Mouse (Mus musculus): Measurements from ENCODE around the gene Ppp2r2c. TPM values are rescaled to one million over a fixed set of nuclear protein-coding genes. Genes with fewer than 3 reads are reported as not detected.

Gene Ppp2r2c
- polyA plus RNA-seq, 1 experiment from 2014 or later = 0.24 TPM

DNA sequence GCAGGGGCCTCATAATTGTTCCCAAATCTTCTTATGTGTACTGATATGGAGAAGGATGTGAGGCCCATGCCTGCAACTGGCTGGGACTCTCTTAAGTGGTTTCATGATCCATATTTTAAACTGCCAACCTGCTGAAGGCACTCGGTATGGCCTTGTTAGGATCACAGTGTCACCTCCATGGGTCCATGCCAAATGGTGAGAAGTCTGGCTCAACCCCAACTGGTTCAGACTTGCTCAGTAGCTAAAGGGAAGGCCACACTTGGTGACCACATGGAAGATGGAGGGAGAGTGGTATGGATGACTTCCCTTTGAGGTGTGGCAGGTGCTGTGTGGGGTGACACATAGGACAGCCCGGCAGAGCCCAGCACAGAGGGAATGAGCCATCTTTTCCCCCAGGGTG, 9.3 kb downstream of the Ppp2r2c start:
- peaks cover 6% of the 10 kb centered on the region for H3K27me3 ChIP-seq (ENCODE audit: control insufficient read depth, insufficient read depth, low read length)

GRCm38 (mm10) chr5:36878801-36879200, 10.5 kb downstream of the Ppp2r2c start:
- H3K27me3 ChIP-seq (ENCODE audit: control insufficient read depth, insufficient read depth, low read length) = peaks cover 3% of the 10 kb centered on the region
- ATAC-seq (ENCODE audit: insufficient number of reproducible peaks, low FRiP score, low TSS enrichment, low read depth) (no peak), DNase-seq (ENCODE audit: low spot score) (no peak)
- no peak overlapping the region for H3K4me3 ChIP-seq (ENCODE audit: low read depth, low read length)
- H3K27ac ChIP-seq (replicated peaks; ENCODE audit: low read depth, low read length) = no peak overlapping the region
- H3K36me3 ChIP-seq (ENCODE audit: control insufficient read depth, insufficient read depth, low read length) = no peaks in the 10 kb centered on the region
- no peak overlapping the region for H3K4me2 ChIP-seq (ENCODE audit: low read depth, severe bottlenecking)
- WGBS = 83% methylated on average over 4 of the region's 4 CpGs
- H3K9me3 ChIP-seq (ENCODE audit: control insufficient read depth, low read length) = no peaks in the 10 kb centered on the region
- H3K4me1 ChIP-seq (ENCODE audit: control insufficient read depth, insufficient read depth, low read length) = no peaks in the 10 kb centered on the region
- no peak overlapping the region for H3K9ac ChIP-seq (ENCODE audit: low read length)

More for the DNA sequence above, 9.3 kb downstream of the Ppp2r2c start:
- Histone ChIP-seq H3K4me1 (ENCODE audit: control insufficient read depth, insufficient read depth, low read length) (no peaks in the 10 kb centered on the region), H3K9ac (ENCODE audit: low read length) (no peak overlapping the region), H3K4me3 (ENCODE audit: low read depth, low read length) (no peak overlapping the region), H3K9me3 (ENCODE audit: control insufficient read depth, low read length) (no peaks in the 10 kb centered on the region), H3K36me3 (ENCODE audit: control insufficient read depth, insufficient read depth, low read length) (no peaks in the 10 kb centered on the region), H3K4me2 (ENCODE audit: low read depth, severe bottlenecking) (no peak overlapping the region), H3K27ac (replicated peaks; ENCODE audit: low read depth, low read length) (no peak overlapping the region)
- 77% methylated on average over 2 of the region's 2 CpGs for WGBS
- ATAC-seq (ENCODE audit: insufficient number of reproducible peaks, low FRiP score, low TSS enrichment, low read depth) (no peak), DNase-seq (ENCODE audit: low spot score) (no peak)

- no peaks in the 10 kb centered on the region; the same call in none of the 2 replicates for H3K27me3 ChIP-seq (ENCODE audit: control insufficient read depth, insufficient read depth, low read length)
- DNase-seq (ENCODE audit: low spot score) (no peak), ATAC-seq (ENCODE audit: insufficient number of reproducible peaks, low FRiP score, low TSS enrichment, low read depth) (no peak)
- H3K9ac ChIP-seq (ENCODE audit: low read length) = no peak overlapping the region
- no peak overlapping the region for H3K27ac ChIP-seq (replicated peaks; ENCODE audit: low read depth, low read length)
- H3K36me3 ChIP-seq (ENCODE audit: control insufficient read depth, insufficient read depth, low read length) = no peaks in the 10 kb centered on the region
- no peaks in the 10 kb centered on the region for H3K4me1 ChIP-seq (ENCODE audit: control insufficient read depth, insufficient read depth, low read length)
- H3K4me2 ChIP-seq (ENCODE audit: low read depth, severe bottlenecking) = no peak overlapping the region
- no peaks in the 10 kb centered on the region for H3K9me3 ChIP-seq (ENCODE audit: control insufficient read depth, low read length)
- H3K4me3 ChIP-seq (ENCODE audit: low read depth, low read length) = no peak overlapping the region
- 95% methylated on average over 5 of the region's 5 CpGs for WGBS
These were observed 12.3 kb downstream of the Ppp2r2c start for GRCm38 (mm10) chr5:36880622-36881021.

GRCm38 (mm10) chr5:36883516-36883915, 15.2 kb downstream of the Ppp2r2c start:
- no peaks in the 10 kb centered on the region; the same call in 1 of the 2 replicates for H3K4me1 ChIP-seq (ENCODE audit: control insufficient read depth, insufficient read depth, low read length)
- DNase-seq (ENCODE audit: low spot score) = no peak
- no peaks in the 10 kb centered on the region; the same call in 1 of the 2 replicates for H3K27me3 ChIP-seq (ENCODE audit: control insufficient read depth, insufficient read depth, low read length)

GRCm38 (mm10) chr5:36885067-36885466, 16.8 kb downstream of the Ppp2r2c start:
- no peak overlapping the region for H3K27ac ChIP-seq (replicated peaks; ENCODE audit: low read depth, low read length)
- ATAC-seq (ENCODE audit: insufficient number of reproducible peaks, low FRiP score, low TSS enrichment, low read depth) (no peak), DNase-seq (ENCODE audit: low spot score) (no peak)
- H3K36me3 ChIP-seq (ENCODE audit: control insufficient read depth, insufficient read depth, low read length) = no peaks in the 10 kb centered on the region
- H3K9ac ChIP-seq (ENCODE audit: low read length) = no peak overlapping the region
- H3K4me2 ChIP-seq (ENCODE audit: low read depth, severe bottlenecking) = no peak overlapping the region
- no peaks in the 10 kb centered on the region for H3K9me3 ChIP-seq (ENCODE audit: control insufficient read depth, low read length)
- no peaks in the 10 kb centered on the region; the same call in 1 of the 2 replicates for H3K4me1 ChIP-seq (ENCODE audit: control insufficient read depth, insufficient read depth, low read length)
- H3K27me3 ChIP-seq (ENCODE audit: control insufficient read depth, insufficient read depth, low read length) = no peaks in the 10 kb centered on the region; the same call in 1 of the 2 replicates
- WGBS = 87% methylated on average over 1 of the region's 1 CpGs
- H3K4me3 ChIP-seq (ENCODE audit: low read depth, low read length) = no peak overlapping the region

More at GRCm38 (mm10) chr5:36883516-36883915, 15.2 kb downstream of the Ppp2r2c start:
- Histone ChIP-seq H3K4me3 (ENCODE audit: low read depth, low read length) (no peak overlapping the region), H3K36me3 (ENCODE audit: control insufficient read depth, insufficient read depth, low read length) (no peaks in the 10 kb centered on the region), H3K4me2 (ENCODE audit: low read depth, severe bottlenecking) (no peak overlapping the region), H3K9ac (ENCODE audit: low read length) (no peak overlapping the region), H3K27ac (replicated peaks; ENCODE audit: low read depth, low read length) (no peak overlapping the region), H3K9me3 (ENCODE audit: control insufficient read depth, low read length) (no peaks in the 10 kb centered on the region)
- WGBS = 55% methylated on average over 12 of the region's 12 CpGs
- ATAC-seq (ENCODE audit: insufficient number of reproducible peaks, low FRiP score, low TSS enrichment, low read depth) = no peak

- Histone ChIP-seq H3K4me1 (ENCODE audit: control insufficient read depth, insufficient read depth, low read length) (no peaks in the 10 kb centered on the region; the same call in 1 of the 2 replicates), H3K27me3 (ENCODE audit: control insufficient read depth, insufficient read depth, low read length) (no peaks in the 10 kb centered on the region; the same call in 1 of the 2 replicates), H3K4me3 (ENCODE audit: low read depth, low read length) (no peak overlapping the region), H3K27ac (replicated peaks; ENCODE audit: low read depth, low read length) (no peak overlapping the region), H3K9me3 (ENCODE audit: control insufficient read depth, low read length) (no peaks in the 10 kb centered on the region), H3K4me2 (ENCODE audit: low read depth, severe bottlenecking) (no peak overlapping the region), H3K36me3 (ENCODE audit: control insufficient read depth, insufficient read depth, low read length) (no peaks in the 10 kb centered on the region), H3K9ac (ENCODE audit: low read length) (no peak overlapping the region)
- DNase-seq (ENCODE audit: low spot score) (no peak), ATAC-seq (ENCODE audit: insufficient number of reproducible peaks, low FRiP score, low TSS enrichment, low read depth) (no peak)
- 75% methylated on average over 5 of the region's 5 CpGs for whole genome bisulfite sequencing
These were observed 17.3 kb downstream of the Ppp2r2c start for GRCm38 (mm10) chr5:36885595-36885994.

DNA sequence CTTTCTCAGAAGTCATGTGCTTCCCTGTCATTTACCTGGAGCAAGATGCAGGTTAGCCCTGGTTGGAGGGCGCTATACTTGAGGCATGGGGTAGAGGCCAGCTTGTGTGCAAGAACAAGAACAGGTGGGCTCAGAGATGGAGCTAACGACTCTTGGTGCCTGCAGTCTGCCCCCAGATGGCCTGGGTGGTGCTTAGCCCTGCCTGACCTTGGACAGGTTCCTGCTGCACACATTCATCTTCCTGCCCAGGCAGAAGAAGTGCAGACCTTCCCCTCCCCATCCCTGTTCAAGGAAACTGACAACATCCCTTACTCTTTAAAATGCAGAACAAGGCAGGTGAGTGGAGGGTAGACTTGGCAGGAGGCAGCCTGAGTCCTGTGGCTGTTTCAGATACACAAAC, 18.0 kb downstream of the Ppp2r2c start:
- Histone ChIP-seq H3K4me2 (ENCODE audit: low read depth, severe bottlenecking) (no peak overlapping the region), H3K27me3 (ENCODE audit: control insufficient read depth, insufficient read depth, low read length) (no peaks in the 10 kb centered on the region), H3K9me3 (ENCODE audit: control insufficient read depth, low read length) (no peaks in the 10 kb centered on the region), H3K4me3 (ENCODE audit: low read depth, low read length) (no peak overlapping the region), H3K36me3 (ENCODE audit: control insufficient read depth, insufficient read depth, low read length) (no peaks in the 10 kb centered on the region), H3K9ac (ENCODE audit: low read length) (no peak overlapping the region), H3K27ac (replicated peaks; ENCODE audit: low read depth, low read length) (no peak overlapping the region), H3K4me1 (ENCODE audit: control insufficient read depth, insufficient read depth, low read length) (no peaks in the 10 kb centered on the region; the same call in 1 of the 2 replicates)
- 64% methylated on average over 2 of the region's 2 CpGs for whole genome bisulfite sequencing
- DNase-seq (ENCODE audit: low spot score) (no peak), ATAC-seq (ENCODE audit: insufficient number of reproducible peaks, low FRiP score, low TSS enrichment, low read depth) (no peak)

- no peak overlapping the region for H3K9ac ChIP-seq (ENCODE audit: low read length)
- WGBS = 72% methylated on average over 7 of the region's 7 CpGs
- no peak; the same call in 1 of the 2 replicates for ATAC-seq (ENCODE audit: insufficient number of reproducible peaks, low FRiP score, low TSS enrichment, low read depth)
- no peaks in the 10 kb centered on the region for H3K36me3 ChIP-seq (ENCODE audit: control insufficient read depth, insufficient read depth, low read length)
- no peaks in the 10 kb centered on the region; the same call in 1 of the 2 replicates for H3K4me1 ChIP-seq (ENCODE audit: control insufficient read depth, insufficient read depth, low read length)
- H3K27ac ChIP-seq (replicated peaks; ENCODE audit: low read depth, low read length) = no peak overlapping the region
- DNase-seq (ENCODE audit: low spot score) = no peak
- no peak overlapping the region for H3K4me3 ChIP-seq (ENCODE audit: low read depth, low read length)
- H3K4me2 ChIP-seq (ENCODE audit: low read depth, severe bottlenecking) = no peak overlapping the region
- H3K27me3 ChIP-seq (ENCODE audit: control insufficient read depth, insufficient read depth, low read length) = 0 out of 2 replicates have a peak, but pooled peaks cover 3% of the 10 kb centered on the region
- H3K9me3 ChIP-seq (ENCODE audit: control insufficient read depth, low read length) = no peaks in the 10 kb centered on the region
These were observed 18.6 kb downstream of the Ppp2r2c start for GRCm38 (mm10) chr5:36886852-36887283.

Data from limb, embryonic 11.5 days (tissue).